Mouse (Mus musculus): Measurements from ENCODE around the gene Txn2. TPM values are rescaled to one million over a fixed set of nuclear protein-coding genes. Genes with fewer than 3 reads are reported as not detected.

Gene Txn2
- polyA plus RNA-seq, 1 experiment: 420 TPM

DNA sequence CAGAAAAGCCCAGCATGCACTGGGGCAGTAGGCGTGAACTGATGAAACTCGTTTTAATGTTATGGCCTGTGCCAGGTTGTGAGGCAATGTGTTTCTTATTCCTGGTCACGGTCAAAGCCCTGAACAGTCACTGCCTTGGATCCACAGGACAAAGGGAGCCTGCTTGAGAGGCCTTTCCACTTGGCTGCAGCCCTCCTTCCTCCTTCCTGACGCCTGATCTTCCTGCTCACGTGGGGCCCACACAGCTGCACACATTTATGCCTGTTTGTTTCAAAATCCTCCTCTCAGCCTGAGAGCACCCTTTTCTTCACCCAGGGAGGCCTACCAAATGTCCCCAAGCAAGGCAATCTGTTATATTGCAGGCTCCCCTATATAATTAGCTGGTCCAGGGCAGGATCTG, 25.6 kb downstream of the Txn2 start:
- TF ChIP-seq GATA1 (IDR thresholded peaks at IDR 0.05; ENCODE audit: low read length): no peak

- TF ChIP-seq GATA1 (IDR thresholded peaks at IDR 0.05; ENCODE audit: low read length): no peak
These were observed 33.9 kb downstream of the Txn2 start for GRCm38 (mm10) chr15:77894926-77895325.

GRCm38 (mm10) chr15:77893292-77893691, 35.5 kb downstream of the Txn2 start:
- no peak for TF ChIP-seq GATA1 (IDR thresholded peaks at IDR 0.05; ENCODE audit: low read length)

DNA sequence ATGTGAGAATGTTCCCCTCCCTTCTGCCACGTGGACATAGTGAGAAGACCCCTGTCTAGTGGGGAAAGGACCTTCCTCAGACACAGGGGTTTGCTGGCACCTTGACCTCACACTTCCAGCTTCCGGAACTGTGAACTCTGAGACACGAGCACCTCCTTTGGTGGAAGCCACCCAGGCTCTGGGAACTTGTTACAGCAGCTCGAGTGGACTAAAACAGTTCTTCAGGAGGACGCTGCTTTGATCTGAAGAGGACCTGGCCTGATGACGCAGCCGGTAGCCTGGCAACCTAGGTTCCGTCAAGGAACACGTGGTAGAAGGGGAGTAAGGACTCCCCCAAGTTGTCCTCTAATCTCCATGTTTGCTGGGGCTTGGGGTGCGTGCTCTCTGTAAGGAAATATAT, 36.4 kb downstream of the Txn2 start:
- TF ChIP-seq GATA1 (IDR thresholded peaks at IDR 0.05; ENCODE audit: low read length): no peak

DNA sequence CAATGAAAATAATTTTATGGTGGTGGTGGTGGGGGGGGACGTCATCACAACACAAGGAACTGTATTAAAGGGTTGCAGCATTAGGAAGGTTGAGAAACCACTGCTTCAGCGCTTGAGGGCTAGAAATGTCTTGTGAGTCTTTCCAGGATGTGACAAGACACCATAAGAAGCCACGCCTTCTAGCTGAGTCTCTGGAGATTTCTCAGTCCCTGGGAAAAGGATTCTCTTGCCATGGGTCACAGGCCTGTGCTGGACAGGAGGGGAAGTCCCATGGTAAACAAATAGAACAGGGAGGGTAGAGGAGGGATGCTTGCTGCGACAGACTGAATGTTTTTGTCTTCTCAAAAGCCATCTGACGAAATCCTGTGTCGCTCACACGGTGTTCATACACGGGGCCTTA, 37.0 kb downstream of the Txn2 start:
- TF ChIP-seq GATA1 (IDR thresholded peaks at IDR 0.05; ENCODE audit: low read length): no peak

DNA sequence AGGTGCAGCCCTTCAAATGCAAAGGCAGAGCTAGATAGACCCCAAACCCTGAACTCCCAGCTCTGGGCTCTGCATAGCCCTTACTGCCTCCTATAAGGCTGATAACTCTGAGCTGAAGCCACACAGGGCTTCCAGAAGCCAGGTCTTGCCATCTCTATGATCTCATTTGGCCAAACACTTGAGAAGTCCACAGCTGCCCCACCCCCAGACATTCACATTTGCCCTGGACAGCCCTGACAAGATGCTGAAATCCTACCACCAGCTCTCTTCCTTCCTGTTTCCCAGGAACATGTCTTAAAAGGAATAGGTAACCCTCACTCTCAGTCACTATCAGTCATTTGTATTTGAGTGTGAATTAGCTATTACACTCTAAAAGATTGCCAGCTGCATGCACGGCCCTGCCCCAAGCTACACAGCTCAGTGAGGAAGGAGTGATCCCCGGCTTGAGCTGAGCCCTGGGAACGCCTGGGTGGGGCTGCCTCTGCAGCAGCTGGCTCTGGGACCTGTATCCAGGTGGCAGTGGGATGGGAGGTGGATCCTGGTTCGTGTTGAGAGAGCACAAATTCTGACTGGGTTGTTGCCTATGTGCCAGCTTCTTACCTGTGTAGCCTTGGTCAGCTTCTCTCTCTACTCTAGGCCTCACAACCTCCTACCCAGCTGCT, 38.9 kb downstream of the Txn2 start:
- no peak for TF ChIP-seq GATA1 (IDR thresholded peaks at IDR 0.05; ENCODE audit: low read length)

DNA sequence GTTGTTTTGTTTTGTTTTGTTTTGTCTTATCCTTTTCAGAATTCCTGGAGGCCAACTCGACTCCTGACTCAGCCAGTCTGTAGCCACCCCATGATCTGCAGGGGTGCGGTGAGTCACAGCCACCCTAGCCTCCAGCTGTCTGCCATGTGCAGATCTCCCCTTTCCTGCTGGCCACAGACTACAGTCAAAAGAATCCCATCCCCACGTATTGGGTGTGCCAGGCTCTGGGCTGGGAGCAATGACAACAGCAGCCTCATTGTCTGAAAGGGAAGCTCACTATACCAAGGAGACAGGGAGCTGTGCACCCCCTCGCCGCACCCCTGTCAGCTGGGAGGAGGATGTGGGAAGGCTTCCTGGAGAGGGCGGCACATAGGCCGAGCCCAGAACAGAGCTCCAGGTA, 40.5 kb downstream of the Txn2 start:
- no peak for TF ChIP-seq GATA1 (IDR thresholded peaks at IDR 0.05; ENCODE audit: low read length)

DNA sequence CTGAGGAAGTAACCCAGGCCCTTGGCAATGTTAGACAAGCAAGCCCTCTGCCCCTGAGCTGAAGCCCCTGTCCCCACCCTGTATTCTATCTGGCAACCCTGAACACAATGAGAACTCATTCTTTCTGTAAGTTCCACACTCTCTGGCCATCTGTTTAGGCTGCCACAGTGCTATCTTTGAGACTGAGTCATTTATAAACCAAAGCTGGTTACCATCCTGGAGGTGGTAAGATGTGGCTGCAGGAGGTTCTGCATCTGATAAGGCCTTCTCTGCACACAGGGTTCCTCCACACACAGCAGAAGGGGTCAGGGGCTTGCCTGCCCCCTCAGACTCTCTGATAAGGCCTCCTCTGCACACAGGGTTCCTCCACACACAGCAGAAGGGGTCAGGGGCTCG, 41.7 kb downstream of the Txn2 start:
- peak; percentile 41 for TF ChIP-seq GATA1 (IDR thresholded peaks at IDR 0.05; ENCODE audit: low read length)

- no peak for TF ChIP-seq GATA1 (IDR thresholded peaks at IDR 0.05; ENCODE audit: low read length)
These were observed 42.3 kb downstream of the Txn2 start for GRCm38 (mm10) chr15:77886369-77887092.

GRCm38 (mm10) chr15:77885945-77886344, 42.9 kb downstream of the Txn2 start:
- no peak for TF ChIP-seq GATA1 (IDR thresholded peaks at IDR 0.05; ENCODE audit: low read length)

GRCm38 (mm10) chr15:77885159-77885558, 43.6 kb downstream of the Txn2 start:
- no peak for TF ChIP-seq GATA1 (IDR thresholded peaks at IDR 0.05; ENCODE audit: low read length)

GRCm38 (mm10) chr15:77883697-77884010, 45.2 kb downstream of the Txn2 start:
- TF ChIP-seq GATA1 (IDR thresholded peaks at IDR 0.05; ENCODE audit: low read length): no peak

- no peak for TF ChIP-seq GATA1 (IDR thresholded peaks at IDR 0.05; ENCODE audit: low read length)
These were observed 45.8 kb downstream of the Txn2 start for GRCm38 (mm10) chr15:77882797-77883696.

DNA sequence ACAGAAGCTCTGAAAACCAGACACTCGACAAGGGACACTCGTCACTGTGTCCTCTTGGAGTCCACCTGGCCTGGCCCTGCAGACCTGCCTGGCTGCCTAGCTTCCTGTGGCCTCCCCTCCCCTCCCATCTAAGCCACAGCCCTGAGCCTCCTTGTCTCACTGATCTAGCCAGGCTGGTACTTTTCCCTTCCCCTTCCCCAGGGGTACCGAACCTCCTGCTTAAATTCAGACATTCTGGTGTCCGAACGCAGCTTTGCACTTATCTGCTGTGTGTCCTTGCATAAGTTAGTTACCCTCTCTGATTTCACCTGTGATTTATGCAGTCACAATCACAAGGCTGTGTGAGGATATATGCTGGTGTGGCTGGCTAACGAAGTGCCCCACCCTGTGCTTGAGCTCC, 46.5 kb downstream of the Txn2 start:
- no peak for TF ChIP-seq GATA1 (IDR thresholded peaks at IDR 0.05; ENCODE audit: low read length)

- peak; percentile 76 for TF ChIP-seq GATA1 (IDR thresholded peaks at IDR 0.05; ENCODE audit: low read length)
These were observed 47.1 kb downstream of the Txn2 start for GRCm38 (mm10) chr15:77881698-77882097.

GRCm38 (mm10) chr15:77880738-77881137, 48.1 kb downstream of the Txn2 start:
- no peak for TF ChIP-seq GATA1 (IDR thresholded peaks at IDR 0.05; ENCODE audit: low read length)

Data from G1E-ER4 (cell line).